Mouse (Mus musculus) G1E (cell line): ENCODE data around the gene Mrps35.

Source experiments
- CTCF ChIP-seq: IDR thresholded peaks from 2 replicates; pipeline ENCODE4 v1.5.1; 2012; ENCODE audit warnings: low read depth, low read length, inconsistent platforms, mixed read lengths
- GATA1 ChIP-seq: IDR thresholded peaks from 2 replicates; pipeline ENCODE4 v1.6.1; 2012; ENCODE audit warnings: borderline replicate concordance, low read length, inconsistent platforms, mixed read lengths
- TAL1 ChIP-seq: conservative IDR thresholded peaks from 2 replicates; pipeline ENCODE4 v1.6.1; 2012; ENCODE audit warnings: low read depth, low read length, inconsistent platforms, mixed read lengths

- TF ChIP-seq CTCF (no peak), GATA1 (no peak), TAL1 (no peak)
Measured at GRCm38 (mm10) chr6:147023133-147023395, 19.5 kb upstream of the Mrps35 start.
